In the genomic region with DNA sequence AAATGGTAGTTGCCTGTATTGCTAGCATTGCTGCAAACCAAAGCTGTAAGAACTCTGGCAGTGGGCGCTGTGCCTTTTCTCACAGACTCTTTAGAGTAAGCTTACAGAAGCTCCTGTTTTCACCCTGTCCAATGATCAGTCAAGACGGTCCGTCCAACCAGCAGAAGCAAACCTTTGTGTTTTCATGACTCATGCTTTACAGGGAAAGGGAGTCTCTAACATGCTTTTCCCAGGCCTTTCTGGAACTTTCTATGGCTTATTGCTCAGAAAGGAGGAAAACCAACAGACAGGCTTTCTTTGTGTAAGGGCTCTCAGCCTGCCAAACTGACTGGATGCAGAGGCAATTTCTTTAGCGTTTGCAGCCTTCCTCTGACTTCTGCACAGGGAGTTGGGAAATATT, we compare ENCODE assay signal across 15 mouse cellular contexts.
DNase-seq lines count a peak whose midpoint lies in the region; ATAC-seq lines count a peak whose summit lies in the region.
"Had no signal": no experiment of that assay in that cellular context is flagged by ENCODE, and none has a peak within 500 bp of the region (broad histone marks: within the 10 kb centered on the region; RNA-seq: fewer than 3 reads in every experiment).

No protein-coding gene starts in this region.

- no peaks in the 10 kb centered on the region for H3K27me3 ChIP-seq in kidney, embryonic 15.5 days
- H3K27me3 ChIP-seq: liver, embryonic 13.5 days had no signal

- no peaks in the 10 kb centered on the region for H3K9me3 ChIP-seq in kidney, embryonic 15.5 days (replicated peaks)
- H3K9me3 ChIP-seq: liver, embryonic 13.5 days had no signal

- no peaks in the 10 kb centered on the region for H3K4me1 ChIP-seq in kidney, embryonic 15.5 days
- H3K4me1 ChIP-seq: liver, embryonic 13.5 days had no signal

- ATAC-seq in kidney, embryonic 15.5 days (replicated peaks; ENCODE audit: low FRiP score): no peak; the same call in 1 of the 2 replicates

- no peak overlapping the region for H3K4me3 ChIP-seq in kidney, embryonic 15.5 days (replicated peaks)
- H3K4me3 ChIP-seq: erythroblast, embryonic 14.5 days; liver, embryonic 13.5 days; myocyte had no signal

- peak; percentile 3 for DNase-seq in adrenal gland, adult 8-10 months
- no peak for DNase-seq in adrenal gland, postnatal 25 days
- no peak for DNase-seq in kidney, postnatal 10 days
- DNase-seq in ovary, postnatal 36 days (ENCODE audit: low spot score): peak; percentile 3
- no peak for DNase-seq in ovary, postnatal 10 days (ENCODE audit: low spot score)
- peak; percentile 32 for DNase-seq in skeletal muscle tissue, adult 2 months (ENCODE audit: low read depth, low spot score)
- DNase-seq in left cerebral cortex, postnatal 36 days (ENCODE audit: low spot score in 2 of 2): no peak
- DNase-seq: kidney, postnatal 14 days; liver, embryonic 13.5 days; right cerebral cortex, adult 18-20 months; thymus, postnatal 14 days had no signal

- no peak overlapping the region for H3K4me2 ChIP-seq in kidney, embryonic 15.5 days
- H3K4me2 ChIP-seq: liver, embryonic 13.5 days had no signal

- no peak overlapping the region for H3K9ac ChIP-seq in kidney, embryonic 15.5 days
- H3K9ac ChIP-seq: liver, embryonic 13.5 days had no signal

- H3K36me3 ChIP-seq in kidney, embryonic 15.5 days: no peaks in the 10 kb centered on the region
- H3K36me3 ChIP-seq: liver, embryonic 13.5 days had no signal

- 0 out of 2 replicates have a peak overlapping the region, but pooled peaks have one; percentile 18 for H3K27ac ChIP-seq in kidney, embryonic 15.5 days
- H3K27ac ChIP-seq: liver, embryonic 13.5 days; macrophage had no signal

- 52% methylated on average over 4 of the region's 4 CpGs for WGBS in kidney, embryonic 15.5 days

- intact Hi-C loops in left cerebral cortex, postnatal 36 days (cut with DNase I): no loop called here

Comparison
In these comparisons a context has a peak if more than half of its experiments do, and no peak if none do; other contexts are left out.
1. DNase-seq: peak in adrenal gland, adult 8-10 months (single experiment), ovary, postnatal 36 days (single experiment) and skeletal muscle tissue, adult 2 months (single experiment); none in adrenal gland, postnatal 25 days (single experiment), kidney, postnatal 10 days (single experiment), ovary, postnatal 10 days (single experiment) and left cerebral cortex, postnatal 36 days (0 of 2).